Mouse (Mus musculus): ENCODE data around the gene Podxl.
A peak's percentile ranks its signal among the peaks of the same experiment; 100 is the strongest.
"Not testable (repeated sequence)": the region's sequence is repeated elsewhere in the genome, so short reads cannot be mapped to it uniquely, and the experiment has no call there.

Gene Podxl

DNA sequence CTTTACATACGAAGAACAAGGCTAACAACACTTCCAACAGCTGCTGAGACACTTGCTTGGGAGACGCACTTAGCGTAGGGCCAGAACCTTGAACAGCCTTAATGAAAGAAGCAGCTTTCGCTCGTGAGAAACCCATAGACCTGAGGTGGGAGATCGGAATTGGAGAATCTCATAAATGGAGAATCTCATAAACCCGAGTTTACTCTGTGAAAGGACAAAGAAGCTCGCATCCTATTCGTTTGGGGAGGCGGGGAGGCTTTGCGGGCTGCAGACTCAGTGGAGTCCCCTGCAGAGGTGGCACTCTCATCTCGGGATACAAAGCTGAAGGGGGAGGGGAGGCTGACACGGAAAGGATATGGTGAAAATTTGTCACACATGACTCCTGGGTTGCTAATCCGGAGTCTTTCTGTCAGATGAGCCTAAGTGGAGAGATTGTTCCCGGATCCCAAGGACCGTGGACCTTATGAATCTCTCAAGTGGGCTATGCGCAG lies 1.2 kb upstream of the Podxl start:
- no peak for DNase-seq

DNA sequence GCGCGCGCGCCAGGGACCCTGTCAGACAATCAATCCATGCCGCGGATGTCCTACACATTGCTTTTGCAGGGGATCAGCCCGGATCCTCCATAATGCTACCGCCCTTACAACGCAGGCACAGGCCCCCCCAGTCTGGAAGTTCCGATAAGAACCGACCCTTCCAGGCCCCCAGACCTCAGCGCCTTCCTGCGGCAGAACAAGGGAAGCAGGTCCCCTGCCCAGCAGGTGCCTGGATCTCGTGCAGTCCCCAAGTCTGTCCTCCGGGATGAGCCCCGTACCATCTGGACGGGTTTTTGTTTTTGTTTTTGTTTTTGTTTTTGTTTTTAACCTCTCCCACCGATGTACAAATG lies 376 bp upstream of the Podxl start:
- no peak for DNase-seq

DNA sequence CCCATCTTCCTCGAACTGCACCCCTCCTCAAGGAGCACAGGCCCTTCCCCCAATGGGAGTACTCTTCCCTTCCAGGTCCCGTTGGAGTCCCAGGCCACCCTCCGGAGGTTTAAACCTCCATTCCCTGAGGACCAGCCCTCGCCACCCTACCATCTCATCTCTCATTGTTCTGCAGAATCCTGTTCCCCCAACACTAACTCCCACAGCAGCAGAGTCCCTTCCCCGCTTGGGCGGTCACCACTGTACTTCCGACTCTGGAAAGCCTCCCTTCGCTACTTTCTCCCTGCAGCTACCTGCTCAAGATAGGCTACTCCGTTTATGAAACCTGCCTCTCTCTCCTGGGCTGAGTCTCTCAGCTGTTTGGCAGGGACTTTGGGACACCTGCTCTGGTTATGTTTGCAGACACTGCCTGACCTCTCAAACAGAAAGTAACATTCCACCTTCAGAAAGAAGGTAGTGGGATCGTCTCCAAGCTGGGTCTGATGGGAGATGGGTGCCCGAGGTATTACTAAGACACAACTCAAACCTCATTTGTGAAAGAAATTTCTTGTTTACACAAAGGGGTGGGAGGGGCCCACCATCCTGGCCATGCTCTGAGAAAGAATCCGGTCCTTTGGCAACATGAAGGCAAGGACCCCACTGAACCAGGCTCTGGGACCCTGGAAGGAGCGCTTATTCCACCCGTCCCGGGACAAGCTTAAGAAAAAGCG lies 1.3 kb downstream of the Podxl start:
- DNase-seq = no peak

DNA sequence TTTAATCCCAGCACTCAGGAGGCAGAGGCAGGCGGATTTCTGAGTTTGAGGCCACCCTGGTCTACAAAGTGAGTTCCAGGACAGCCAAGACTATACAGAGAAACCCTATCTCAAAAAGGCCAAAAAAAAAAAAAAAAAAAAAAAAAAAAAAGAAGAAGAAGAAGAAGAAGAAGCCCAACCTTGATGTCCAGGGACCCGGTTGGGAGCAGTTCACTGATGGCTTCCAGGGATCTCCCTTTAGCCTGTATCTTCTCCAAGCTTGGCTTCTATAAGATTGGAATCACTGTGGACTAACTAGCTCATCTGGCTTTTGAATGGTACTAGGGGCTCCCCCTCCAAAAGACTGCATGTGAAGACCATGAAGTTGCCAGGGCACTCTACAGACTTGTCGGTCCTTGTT lies 1.8 kb downstream of the Podxl start:
- not testable (repeated sequence) for DNase-seq

DNA sequence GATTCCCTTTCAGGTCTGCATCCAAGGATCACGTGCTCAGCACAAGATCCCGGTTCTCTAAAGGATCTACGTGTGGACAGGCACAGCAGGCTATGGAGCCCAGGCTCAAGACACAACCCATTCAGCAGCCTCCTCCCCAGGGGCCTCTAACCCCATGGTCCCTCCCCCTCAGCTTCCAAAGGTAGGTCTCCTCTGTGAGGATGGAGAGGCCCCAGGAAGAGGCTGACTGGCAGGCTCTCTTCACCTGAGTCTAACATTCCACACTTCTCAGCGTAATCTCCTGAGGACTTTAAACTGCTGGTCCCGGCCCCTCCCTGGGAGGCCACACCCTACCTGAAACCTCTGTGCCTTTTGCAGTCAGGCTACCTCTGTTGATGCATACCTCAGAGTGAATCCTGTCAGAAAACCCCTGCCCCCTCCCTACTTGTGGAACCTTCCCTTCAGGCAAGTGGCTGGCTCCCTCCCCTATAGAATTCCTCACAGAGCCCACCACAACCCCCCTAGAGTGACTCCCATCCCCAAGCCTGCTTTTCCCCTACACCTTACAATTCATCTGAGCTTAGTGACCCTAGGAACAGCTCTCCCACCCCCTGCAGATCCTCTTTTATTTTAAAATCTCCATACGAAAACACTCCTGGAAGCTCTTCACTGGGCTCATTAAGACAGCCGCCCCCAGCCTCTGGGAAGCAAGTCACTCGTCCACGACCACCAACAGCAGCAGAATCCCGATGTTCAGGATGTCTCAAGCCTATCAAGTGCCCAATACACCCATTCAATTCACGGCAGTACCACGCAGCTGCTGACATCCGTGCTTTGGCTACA lies 3.4 kb downstream of the Podxl start:
- no peak for DNase-seq

DNA sequence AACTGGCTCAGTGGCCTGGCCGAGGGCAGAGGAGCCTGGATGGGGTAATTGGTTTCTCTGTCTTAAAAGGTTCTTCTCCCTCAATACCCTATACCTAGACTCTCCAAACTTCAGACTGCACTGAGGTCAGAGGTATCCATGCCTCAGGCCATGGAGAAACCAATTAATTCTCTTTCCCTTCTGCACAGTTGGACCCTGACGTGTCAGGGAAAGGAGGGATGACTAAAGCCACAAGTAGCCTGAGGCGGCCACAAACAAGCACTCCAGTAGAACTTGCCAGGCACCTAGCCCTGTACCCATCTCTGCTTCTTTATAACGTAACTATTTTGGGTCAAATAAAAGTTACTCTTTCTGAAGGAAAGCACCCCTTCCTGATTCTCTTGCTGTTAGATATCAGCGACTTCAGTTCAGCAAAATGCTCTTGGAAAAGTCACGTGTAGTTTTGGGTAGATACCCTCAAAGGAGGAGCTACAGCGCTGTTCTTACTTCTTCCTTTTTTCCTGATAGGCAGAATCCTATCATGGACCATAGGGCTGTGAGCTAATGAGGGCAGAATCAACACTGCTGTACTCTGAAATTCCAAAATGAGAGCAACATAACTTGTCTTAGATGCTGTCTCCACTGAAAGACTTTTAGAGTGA lies 7.2 kb downstream of the Podxl start:
- DNase-seq = no peak

DNA sequence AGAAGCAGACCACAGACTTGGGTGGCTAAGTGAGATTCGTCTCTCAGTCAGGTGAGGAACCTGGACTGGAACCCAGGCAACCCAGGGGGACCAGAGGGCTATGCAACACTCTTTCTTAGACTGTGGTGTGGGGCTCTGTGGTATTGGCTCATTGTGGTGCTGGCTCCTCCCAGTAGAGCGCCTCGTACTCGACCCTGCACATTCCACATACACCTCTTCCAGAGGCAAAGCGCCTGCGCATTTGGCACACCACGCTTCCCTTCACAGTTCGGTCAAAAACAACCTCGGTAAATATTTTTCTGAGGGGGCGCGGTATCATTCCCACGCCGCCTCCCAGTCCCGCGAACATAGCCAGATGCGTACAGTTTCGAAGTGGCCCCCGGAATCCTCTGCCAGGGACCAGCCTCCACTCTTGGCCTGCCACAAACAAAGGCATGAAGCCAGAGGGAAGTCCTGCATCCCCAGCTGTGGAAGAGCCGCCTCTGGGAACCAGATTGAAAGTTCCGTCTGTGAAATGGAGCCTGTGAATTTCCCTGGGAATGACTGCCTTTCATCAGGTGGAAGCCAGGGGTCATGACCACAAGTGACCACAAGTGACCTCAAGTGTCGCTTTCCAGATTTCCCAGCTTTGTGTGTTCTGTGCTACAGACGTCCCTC lies 12.8 kb downstream of the Podxl start:
- peak; percentile 60 to 72 for DNase-seq

DNA sequence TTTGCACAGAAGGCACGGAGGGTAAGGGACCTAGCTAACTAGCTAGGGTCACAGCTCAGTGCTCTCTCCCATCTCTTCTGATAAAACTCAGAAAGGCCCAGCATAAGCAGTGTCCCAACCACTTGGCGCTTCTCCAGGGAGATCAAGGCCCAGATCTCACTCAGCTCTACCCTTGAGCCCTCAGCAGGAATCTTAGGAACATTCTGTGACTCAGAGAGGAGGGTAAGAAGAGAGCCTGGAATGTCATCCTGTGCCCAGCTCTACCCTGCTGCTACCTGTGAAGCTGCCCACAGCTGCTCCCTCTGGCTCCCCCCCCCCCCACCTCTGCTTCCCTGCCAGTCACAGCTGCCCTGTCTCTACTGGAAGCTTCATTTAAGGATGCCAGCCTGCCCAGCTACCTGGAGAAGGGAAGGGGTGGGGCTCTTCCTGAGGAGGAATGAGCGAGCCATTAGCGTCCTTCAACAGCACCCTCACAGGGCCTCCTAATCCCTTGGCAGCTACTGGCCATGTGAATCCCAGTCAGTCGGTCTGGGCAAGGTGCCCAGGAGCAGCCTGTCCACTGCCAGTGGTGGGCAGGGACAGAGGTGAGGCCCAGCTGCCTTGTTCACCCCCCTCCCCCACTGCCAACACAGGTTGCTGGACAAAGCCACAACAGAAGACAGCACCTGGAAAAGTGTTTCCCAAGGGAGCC lies 14.3 kb downstream of the Podxl start:
- peak; percentile 79 to 90 for DNase-seq

DNA sequence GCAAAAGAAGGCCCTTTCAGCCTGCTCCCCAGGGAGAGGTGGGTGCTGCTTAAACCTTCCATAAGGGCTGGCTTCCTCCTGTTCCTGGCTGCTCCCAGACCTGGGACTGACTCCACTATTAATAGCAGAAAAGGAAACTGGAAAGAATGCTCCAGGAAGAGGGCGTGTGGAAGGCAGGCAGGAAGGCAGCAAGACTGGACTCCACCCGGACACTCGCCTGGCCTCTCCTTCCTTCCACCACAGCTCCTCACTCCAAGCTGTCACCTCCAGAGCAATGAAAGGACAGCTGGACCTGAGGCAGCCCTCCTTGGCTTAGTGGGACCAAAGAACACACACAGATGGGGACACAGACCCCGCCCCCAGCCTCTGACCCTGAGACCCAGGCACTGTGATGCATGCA lies 19.5 kb downstream of the Podxl start:
- DNase-seq = peak; percentile 58 to 83

DNA sequence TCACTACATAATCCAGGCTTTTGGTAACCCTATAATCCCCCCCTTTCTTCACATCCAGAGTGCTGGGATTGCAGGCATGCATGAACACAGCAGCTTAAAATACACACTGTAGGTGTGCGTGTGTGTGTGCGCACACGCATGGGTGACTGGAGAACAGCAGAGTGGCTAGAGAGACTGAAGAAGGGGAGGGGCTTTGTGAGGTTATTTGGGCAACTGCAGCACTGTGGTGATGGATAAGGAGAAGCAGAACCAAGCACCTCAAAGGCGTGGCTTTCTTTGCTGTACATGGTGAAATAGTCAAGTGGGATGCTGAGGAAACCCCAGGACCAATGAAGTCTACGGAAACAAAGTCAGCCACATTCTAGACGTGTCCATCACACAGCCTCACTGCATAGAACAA lies 23.8 kb downstream of the Podxl start:
- DNase-seq = no peak

DNA sequence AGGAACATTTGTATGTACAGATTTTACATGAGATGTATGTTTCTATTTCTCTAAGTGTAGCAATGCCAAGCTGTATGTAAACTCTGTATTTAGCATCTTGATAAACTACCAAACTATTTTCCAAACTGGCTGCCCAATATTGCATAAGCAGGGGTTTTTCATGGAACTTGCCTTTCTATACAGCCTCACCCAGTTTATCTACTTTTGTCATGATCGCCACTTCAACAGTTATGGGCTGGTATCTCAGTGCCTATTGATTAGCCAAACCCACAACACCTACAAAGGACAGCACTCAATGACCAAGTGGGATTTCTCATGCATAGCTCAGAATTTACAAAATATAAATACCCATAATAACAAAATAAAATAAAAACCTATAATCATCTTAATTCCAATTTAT lies 25.7 kb downstream of the Podxl start:
- DNase-seq = no peak

DNA sequence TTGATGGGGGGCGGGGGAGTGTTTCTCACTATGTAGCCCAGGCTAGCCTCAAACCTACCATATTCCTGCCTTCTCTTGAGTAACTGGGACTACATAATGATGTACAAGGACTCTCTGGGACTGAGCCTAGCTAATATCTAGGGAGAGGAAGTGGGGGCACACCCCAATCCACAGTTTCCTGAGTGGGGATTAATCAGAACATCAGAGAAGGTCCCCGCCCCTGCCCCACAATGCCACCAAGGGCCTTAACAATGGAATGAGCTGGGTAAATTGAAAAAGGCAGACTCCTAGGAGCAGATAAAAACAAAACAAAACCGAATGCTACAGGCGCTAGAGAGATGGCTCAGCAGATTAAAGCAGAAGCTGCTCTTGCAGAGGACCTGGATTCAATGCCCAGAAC lies 26.6 kb downstream of the Podxl start:
- no peak for DNase-seq

DNA sequence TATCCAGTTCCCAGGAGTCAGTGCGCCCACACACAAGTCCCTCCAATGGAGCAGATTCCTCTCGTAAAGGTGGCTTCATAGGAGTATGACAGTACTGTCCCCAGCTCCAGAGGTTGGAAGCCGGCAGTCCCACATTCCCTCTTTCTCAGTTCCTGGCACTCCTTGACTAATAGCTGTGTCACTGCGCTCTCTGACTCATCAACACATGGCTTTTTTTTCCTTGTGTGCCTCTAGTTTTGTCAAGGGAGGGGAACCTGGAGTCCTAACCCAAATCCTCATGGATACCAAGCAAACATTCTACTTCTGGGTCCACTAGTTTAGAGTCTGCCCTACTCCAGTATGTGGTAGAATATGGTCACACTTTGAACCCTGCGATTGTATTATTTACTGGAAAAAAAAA lies 29.1 kb downstream of the Podxl start:
- DNase-seq = no peak

DNA sequence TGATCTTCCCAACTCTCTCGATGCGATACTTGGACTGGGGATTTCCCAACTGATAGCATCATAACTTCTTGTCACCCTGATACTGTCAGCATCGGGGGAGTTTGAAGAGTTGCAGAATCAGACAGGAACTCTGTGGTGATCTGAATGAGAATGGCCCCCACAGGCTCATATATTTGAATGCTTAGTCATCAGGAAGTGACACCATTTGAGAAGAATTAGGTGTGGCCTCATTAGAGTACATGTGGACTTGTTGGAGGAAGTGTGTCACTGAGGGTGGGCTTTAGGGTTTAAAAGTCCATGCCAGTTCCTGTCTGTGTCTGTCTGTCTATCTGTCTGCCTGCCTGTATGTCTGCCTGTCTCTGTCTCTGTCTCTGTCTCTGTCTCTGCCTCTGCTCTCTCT lies 31.9 kb downstream of the Podxl start:
- DNase-seq = no peak

DNA sequence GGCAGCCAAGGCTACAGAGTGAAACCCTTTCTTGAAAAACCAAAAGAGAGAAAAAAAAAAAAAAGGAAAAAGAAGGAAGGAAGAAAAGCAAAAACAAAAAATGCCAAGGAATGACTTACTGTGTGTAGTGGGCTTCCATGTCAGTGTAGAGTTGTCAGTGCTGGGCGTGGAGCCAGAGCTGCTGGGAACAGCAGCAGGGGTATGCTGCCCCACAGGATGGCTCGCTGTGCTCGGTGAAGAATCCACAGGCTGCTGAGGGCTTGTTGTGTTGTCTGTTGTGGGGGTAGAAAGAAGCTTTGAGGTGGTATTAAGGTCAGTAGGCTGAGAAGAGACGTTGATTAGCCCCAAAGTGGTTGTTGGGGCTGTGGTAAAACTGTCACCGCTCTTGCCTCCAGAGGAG lies 35.4 kb downstream of the Podxl start:
- DNase-seq = no peak

DNA sequence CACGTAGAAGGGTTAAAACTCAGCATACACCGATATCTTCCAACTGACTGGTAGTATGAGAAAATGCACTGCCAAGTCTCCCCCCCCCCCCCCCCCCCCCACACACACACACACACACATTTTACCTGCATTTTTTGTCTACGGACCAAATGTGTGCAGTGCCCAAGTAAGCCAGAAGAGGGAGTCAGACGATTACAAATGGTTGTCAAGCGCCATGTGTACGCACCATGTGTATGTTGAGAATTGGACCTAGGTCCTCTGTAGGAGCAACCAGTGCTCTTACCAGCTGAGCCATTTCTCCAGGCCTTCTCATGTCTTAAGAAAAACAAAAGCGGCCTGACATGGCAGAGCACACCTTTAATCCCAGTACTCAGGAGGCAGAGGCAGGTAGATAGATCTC lies 35.9 kb downstream of the Podxl start:
- DNase-seq = peak; percentile 46 to 70

DNA sequence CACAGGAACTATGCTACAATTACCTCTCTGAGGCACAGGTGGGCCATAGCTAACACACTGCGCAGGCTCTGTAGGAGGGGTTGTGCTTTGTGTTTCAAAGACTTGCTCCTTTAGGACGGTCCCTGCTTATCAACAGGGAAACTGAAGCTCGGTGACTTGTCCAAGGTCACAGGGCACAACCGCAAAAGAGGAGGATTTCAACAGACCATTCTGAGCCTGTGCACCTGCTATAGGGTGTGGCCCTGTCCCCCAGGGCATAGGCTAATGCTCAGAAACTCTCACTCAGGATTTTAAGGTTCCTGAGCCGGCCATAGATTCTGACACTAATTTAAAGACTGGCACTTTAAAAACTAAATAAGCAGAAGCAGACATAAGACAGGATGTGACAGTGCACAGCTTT lies 36.9 kb downstream of the Podxl start:
- no peak for DNase-seq

DNA sequence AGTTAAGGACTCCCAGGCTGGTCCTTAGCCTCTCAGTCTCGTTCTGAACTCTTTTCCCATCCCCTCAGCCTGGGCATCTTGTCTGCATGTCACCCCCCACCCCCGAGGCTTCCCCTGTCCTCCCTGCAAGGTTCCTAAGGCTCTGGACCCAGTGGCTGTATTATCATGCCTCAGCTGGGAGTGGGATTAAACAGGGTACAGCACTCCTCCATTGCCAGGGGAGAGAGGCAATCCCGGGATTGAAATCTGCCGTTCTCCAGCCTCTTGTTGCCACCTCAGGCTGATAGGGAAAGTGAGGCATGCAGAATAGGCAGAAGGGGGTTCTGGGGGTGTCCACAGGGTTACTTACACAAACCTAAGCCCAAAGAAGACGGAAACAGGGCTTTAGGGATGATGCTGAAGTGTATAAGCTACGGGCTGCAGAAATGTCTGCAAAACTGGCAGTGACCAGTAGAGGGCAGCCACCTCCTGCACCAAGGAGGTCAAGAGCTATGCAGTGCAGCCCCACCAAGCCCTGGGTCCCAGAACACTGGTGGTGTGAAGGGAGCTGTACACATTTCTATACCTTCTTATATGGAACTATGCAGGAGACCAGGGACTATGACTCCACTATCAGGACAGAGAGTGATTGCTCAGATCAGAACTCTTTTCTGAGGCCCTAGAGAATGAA lies 38.4 kb downstream of the Podxl start:
- DNase-seq = peak; percentile 49 to 71

DNA sequence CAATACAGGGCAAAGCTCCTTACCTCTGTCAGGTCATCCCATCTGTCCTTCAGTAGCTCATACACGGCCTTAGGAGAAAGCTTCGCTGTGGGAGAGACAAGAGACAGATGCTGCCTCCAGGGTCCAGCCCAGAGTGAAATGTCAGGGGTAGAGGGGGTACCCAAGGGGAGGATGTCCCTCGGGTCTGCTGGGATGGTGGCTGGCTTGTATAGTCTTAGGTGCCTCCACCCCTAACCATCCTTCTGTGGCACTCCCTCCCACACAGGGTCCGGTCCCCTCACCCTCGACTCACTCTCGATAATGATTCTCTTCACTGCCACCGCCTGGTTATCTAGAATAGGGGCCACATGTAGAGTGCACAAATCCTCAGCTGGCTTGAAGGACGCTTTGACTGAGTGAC lies 39.1 kb downstream of the Podxl start:
- DNase-seq = no peak

DNA sequence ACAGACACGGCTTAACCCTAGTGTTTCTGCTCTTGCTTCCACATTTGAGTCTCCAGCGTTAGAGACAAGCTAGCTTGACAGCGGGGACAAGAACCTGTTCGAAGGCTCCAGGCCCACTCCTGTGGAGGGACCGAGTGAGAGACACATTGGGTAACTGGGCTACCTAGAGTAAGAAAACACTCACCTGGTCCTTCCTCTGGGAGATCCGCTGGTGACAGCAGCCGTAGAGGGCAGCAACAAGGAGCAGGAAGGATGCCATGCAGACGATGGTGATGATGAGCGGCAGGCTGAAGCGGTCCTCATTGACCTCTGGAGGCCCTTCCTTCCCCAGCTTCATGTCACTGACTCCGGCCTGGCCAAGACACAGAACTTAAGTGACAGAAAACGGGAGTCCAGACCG lies 39.7 kb downstream of the Podxl start:
- no peak for DNase-seq

DNA sequence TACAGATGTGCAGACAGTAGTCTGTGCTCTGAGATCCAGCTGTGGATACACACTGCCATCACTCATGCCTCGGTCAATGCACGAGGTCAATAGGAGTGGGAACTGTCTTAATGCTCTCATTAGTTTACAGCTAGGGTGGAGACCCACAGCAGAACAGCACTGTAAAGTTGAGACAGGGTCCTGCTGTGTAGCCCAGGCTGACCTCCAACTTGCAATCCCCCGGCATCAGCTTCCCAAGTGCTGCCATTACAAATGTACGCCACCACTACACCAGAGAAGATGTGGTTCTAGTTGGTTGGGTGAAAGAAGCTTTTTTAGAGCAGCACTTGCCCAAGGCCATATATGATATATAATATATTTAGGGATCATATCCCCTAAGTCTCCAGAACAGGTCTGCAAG lies 40.1 kb downstream of the Podxl start:
- no peak for DNase-seq

DNA sequence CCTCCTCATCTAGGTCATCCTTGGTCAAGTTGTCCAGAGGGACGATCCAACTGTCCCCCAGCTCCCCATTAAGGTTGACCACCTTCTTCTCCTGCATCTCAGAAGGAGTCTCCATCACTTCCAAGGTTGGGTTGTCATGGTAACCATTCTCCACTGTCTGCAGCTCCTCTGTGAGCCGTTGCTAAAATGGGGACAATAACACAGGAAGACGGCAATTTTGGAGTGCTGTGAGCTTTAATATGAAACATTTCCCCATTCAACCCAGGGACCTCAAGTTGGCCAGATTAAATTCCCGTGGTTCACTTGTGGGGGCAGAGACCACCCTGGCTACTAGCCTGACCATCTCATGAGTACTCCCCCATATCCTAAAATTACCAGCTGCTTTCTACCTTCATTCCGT lies 40.7 kb downstream of the Podxl start:
- no peak for DNase-seq

Data from kidney, postnatal 25 days (tissue).